In genomic region chr11:23927643-23928042, GRCm38 (mm10) we compare ENCODE assay signal across 9 mouse cellular contexts. TPM values are rescaled to one million over a fixed set of nuclear protein-coding genes. Genes with fewer than 3 reads are reported as not detected.
A peak's percentile ranks its signal among the peaks of the same experiment; 100 is the strongest.
DNase-seq lines count a peak whose midpoint lies in the region; ATAC-seq lines count a peak whose summit lies in the region.
"Had no signal": no experiment of that assay in that cellular context is flagged by ENCODE, and none has a peak within 500 bp of the region (broad histone marks: within the 10 kb centered on the region; RNA-seq: fewer than 3 reads in every experiment).

No protein-coding gene starts in this region.

- peak overlapping the region; percentile 22; the same call in 1 of the 2 replicates for H3K4me2 ChIP-seq in hindbrain, embryonic 12.5 days (replicated peaks)
- H3K4me2 ChIP-seq in forebrain, embryonic 14.5 days (ENCODE audit: low read length) = 0 out of 2 replicates have a peak overlapping the region, but pooled peaks have one; percentile 7
- H3K4me2 ChIP-seq in limb, embryonic 15.5 days = peak overlapping the region; percentile 33

- no peaks in the 10 kb centered on the region for H3K9me3 ChIP-seq in hindbrain, embryonic 12.5 days (replicated peaks)
- no peaks in the 10 kb centered on the region for H3K9me3 ChIP-seq in hindbrain, embryonic 10.5 days
- no peaks in the 10 kb centered on the region for H3K9me3 ChIP-seq in forebrain, embryonic 14.5 days (replicated peaks; ENCODE audit: control insufficient read depth, low read length)
- no peaks in the 10 kb centered on the region for H3K9me3 ChIP-seq in limb, embryonic 15.5 days

- no peak overlapping the region for H3K27ac ChIP-seq in hindbrain, embryonic 12.5 days
- no peak overlapping the region for H3K27ac ChIP-seq in hindbrain, embryonic 10.5 days
- H3K27ac ChIP-seq in forebrain, embryonic 14.5 days (ENCODE audit: low read depth, low read length) = no peak overlapping the region
- no peak overlapping the region for H3K27ac ChIP-seq in limb, embryonic 15.5 days

- no peaks in the 10 kb centered on the region for H3K4me1 ChIP-seq in hindbrain, embryonic 12.5 days
- H3K4me1 ChIP-seq in hindbrain, embryonic 10.5 days (replicated peaks) = peaks cover 3% of the 10 kb centered on the region; the same call in 1 of the 2 replicates
- no peaks in the 10 kb centered on the region for H3K4me1 ChIP-seq in forebrain, embryonic 14.5 days (ENCODE audit: control insufficient read depth, insufficient read depth, low read length)
- H3K4me1 ChIP-seq in limb, embryonic 15.5 days = no peaks in the 10 kb centered on the region

- no peaks in the 10 kb centered on the region for H3K36me3 ChIP-seq in hindbrain, embryonic 12.5 days
- no peaks in the 10 kb centered on the region for H3K36me3 ChIP-seq in hindbrain, embryonic 10.5 days
- H3K36me3 ChIP-seq in forebrain, embryonic 14.5 days (ENCODE audit: control insufficient read depth, insufficient read depth, low read length) = no peaks in the 10 kb centered on the region
- no peaks in the 10 kb centered on the region for H3K36me3 ChIP-seq in limb, embryonic 15.5 days

- DNase-seq in hindbrain, embryonic 10.5 days (ENCODE audit: low spot score) = no peak
- DNase-seq in ES-CJ7 (ENCODE audit: low read depth, low spot score) = peak; percentile 46
- no peak for DNase-seq in forebrain, embryonic 14.5 days (ENCODE audit: low spot score)
- no peak for DNase-seq in spleen, postnatal 36 days (ENCODE audit: low spot score in 2 of 2)
- no peak for DNase-seq in cerebellum, postnatal 25 days
- DNase-seq in spleen, postnatal 14 days (ENCODE audit: low spot score in 2 of 2) = no peak
- DNase-seq: left cerebral cortex, postnatal 4 days had no signal

- H3K9ac ChIP-seq in hindbrain, embryonic 12.5 days = no peak overlapping the region
- H3K9ac ChIP-seq in forebrain, embryonic 14.5 days (ENCODE audit: low read length) = no peak overlapping the region
- H3K9ac ChIP-seq in limb, embryonic 15.5 days = no peak overlapping the region

- no peak overlapping the region for H3K4me3 ChIP-seq in hindbrain, embryonic 12.5 days
- no peak overlapping the region for H3K4me3 ChIP-seq in hindbrain, embryonic 10.5 days
- no peak overlapping the region for H3K4me3 ChIP-seq in forebrain, embryonic 14.5 days (ENCODE audit: low read depth, low read length)
- no peak overlapping the region for H3K4me3 ChIP-seq in limb, embryonic 15.5 days

- ATAC-seq in hindbrain, embryonic 12.5 days (ENCODE audit: low FRiP score) = no peak
- ATAC-seq in forebrain, embryonic 14.5 days = no peak
- no peak for ATAC-seq in limb, embryonic 15.5 days (ENCODE audit: insufficient number of reproducible peaks, low FRiP score, low TSS enrichment, low read depth)

- WGBS in hindbrain, embryonic 12.5 days = 34% methylated on average over 8 of the region's 8 CpGs
- 31% methylated on average over 8 of the region's 8 CpGs for WGBS in hindbrain, embryonic 10.5 days
- 36% methylated on average over 8 of the region's 8 CpGs for WGBS in forebrain, embryonic 14.5 days
- WGBS in limb, embryonic 15.5 days = 24% methylated on average over 8 of the region's 8 CpGs

- no peaks in the 10 kb centered on the region for H3K27me3 ChIP-seq in hindbrain, embryonic 12.5 days
- H3K27me3 ChIP-seq in hindbrain, embryonic 10.5 days (ENCODE audit: insufficient read depth, poor library complexity, severe bottlenecking) = no peaks in the 10 kb centered on the region
- no peaks in the 10 kb centered on the region for H3K27me3 ChIP-seq in forebrain, embryonic 14.5 days (replicated peaks; ENCODE audit: control insufficient read depth, insufficient read depth, low read length)
- no peaks in the 10 kb centered on the region for H3K27me3 ChIP-seq in limb, embryonic 15.5 days

RNA-seq across cellular contexts. Expression of gene Papolg, which starts 32.6 kb away (rescaled TPM):
- 27.7 and 29.0 TPM in 2 replicates for polyA plus RNA-seq in hindbrain, embryonic 12.5 days (2016; fragmentation: Nextera tagmentation; extraction: Ambion mirVana)
- 17.2 and 17.5 TPM in 2 replicates for polyA plus RNA-seq in hindbrain, embryonic 10.5 days (2016; fragmentation: Nextera tagmentation; extraction: Ambion mirVana)
- polyA plus RNA-seq in forebrain, embryonic 14.5 days (2014; fragmentation: Nextera tagmentation; extraction: Ambion mirVana) = 28.9 and 31.6 TPM in 2 replicates
- polyA plus RNA-seq in limb, embryonic 15.5 days (2015; fragmentation: Nextera tagmentation; extraction: Ambion mirVana) = 14.2 and 14.4 TPM in 2 replicates
